Mouse (Mus musculus) T-cell, adult 2 months (primary cell): Measurements from ENCODE around the gene Rhbdl1.
A peak's percentile ranks its signal among the peaks of the same experiment; 100 is the strongest.
"Not testable (repeated sequence)": the region's sequence is repeated elsewhere in the genome, so short reads cannot be mapped to it uniquely, and the experiment has no call there.

Experiments
- DNase-seq: peaks from one replicate; pipeline ENCODE4 v3.0.0; 2022; ENCODE audit warnings: low spot score

The Rhbdl1 gene

DNA sequence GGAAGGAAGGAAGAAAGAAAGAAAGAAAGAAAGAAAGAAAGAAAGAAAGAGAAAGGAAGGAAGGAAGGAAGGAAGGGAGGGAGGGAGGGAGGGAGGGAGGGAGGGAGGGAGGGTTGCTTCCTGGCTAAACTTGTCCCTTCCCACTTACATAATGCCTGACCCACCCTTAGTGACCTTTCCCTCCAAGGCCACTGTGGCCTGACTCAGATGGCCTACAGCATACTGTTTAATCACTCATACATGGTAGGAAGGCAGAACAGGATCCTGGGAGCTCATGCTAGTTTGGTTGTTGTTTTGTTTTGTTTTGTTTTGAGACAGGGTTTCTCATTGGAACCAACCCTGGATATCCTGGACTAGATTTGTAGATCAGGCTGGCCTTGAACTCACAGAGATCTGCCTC, 34.5 kb upstream of the Rhbdl1 start:
- DNase-seq: not testable (repeated sequence)

DNA sequence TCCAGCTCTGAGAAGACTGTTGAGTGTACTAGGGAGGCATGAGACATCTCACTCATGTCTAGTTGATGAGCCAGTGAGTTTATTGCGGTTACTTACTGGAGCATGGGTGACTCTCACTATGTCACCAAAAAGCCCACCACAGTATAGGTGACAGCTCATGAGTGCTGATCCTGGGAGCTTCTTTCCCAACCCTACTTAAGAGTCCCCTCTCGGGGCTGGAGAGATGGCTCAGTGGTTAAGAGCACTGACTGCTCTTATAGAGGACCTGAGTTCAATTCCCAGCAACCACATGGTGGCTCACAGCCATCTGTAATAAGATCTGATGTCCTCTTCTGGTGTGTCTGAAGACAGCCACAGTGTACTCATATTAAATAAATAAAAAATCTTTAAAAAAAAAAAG, 32.9 kb upstream of the Rhbdl1 start:
- DNase-seq: no peak

DNA sequence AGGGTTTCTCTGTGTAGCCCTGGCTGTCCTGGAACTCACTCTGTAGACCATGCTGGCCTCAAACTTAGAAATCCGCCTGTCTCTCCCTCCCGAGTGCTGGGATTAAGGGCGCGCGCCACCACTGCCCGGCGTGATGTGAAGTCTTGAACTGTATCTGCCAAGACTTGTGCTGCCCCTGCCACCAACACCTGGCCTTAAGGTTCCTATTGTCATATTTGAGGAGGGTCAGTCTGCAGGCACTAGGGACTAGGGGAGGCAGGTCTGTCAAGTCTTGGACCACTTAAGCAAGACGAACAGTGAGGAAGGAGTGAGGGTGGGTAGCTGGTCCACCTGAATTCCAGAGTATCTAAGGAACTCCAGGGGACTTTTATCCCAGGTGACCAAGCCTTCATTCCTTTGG, 32.4 kb upstream of the Rhbdl1 start:
- no peak for DNase-seq

DNA sequence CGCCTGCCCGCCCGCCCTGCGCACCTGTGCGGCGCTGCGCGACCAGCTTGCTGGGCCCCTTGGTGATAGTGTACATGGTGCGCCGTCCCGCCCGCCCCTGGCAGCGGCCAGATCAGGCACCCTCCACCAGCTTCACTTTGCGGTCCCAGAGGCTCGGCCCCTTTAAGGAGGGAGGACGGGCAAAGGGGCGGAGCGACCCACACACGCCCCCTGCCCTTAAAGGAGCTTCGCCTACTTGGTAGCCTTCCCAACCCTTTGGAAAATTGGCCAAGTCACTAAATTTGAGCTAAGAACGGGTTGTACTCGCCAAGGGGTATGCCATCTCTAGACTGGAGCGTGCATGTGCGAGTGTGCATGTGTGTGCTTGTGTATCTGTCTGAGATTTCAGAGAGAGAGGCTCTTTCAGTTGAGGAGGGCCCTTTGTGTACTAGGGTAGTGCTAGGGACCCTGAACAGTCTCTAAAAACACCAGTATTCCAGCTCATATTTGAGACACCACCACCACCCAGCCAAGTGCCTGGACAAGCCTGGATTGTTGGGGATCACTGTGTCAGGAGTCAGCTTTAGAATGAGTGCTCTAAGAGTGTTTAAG, 31.6 kb upstream of the Rhbdl1 start, which contains the start of gene Mcrip2:
Gene Mcrip2, minus strand, starts transcription at position 164 of the 591 bp plus-strand sequence.
- peak; percentile 48 for DNase-seq

DNA sequence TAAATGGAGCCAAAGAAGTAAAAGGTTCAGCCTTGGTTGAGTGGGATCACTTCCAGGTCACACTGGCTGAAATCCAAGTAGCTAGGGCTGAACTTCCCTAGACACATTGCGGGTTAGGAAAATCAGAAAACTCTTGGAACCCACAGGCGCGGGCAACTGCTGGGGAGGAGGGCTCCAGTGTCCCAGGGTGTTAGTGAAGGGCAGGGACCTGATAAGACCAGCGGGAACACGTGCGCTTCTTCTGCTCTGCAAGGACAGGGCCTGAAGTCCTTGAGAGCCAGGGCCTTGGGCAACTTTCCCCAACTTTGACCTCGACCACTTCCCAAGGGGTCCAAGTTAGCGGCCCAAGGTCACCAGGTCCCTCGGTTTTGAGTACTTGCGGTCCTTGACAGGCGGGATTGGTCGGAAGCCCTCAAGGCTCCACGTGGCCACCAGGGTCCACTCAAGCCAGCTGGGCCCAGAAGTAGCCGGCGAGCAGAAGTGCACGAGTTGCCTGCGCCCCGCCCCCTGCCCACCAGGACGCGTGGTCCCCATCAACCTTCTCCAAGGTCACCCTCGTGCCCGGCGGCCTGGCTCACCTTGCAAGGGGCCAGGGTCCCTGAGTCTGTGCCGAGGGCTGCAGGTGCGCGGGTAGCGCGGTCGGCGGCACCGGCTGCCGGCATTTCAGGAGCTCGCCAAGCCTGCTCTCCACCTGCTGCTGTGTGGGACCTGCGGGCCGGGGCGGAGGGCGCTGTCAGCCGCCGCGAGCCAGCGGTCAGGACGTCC, 30.9 kb upstream of the Rhbdl1 start:
- DNase-seq: no peak

DNA sequence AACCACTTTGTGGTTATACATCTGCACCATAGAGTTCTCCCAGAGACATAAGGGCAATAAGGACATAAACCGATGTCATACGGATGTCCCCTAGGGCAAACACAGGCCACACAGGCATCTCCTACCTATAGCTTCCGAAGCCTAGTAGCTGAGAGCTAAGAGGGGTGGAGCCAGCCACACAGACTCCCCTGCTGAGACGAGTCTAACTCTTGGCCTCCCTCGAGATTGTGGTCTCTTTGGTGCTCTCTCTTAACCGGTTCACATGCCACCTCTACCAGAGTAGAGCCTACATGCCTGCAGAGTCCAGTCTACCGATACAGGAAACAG, 30.4 kb upstream of the Rhbdl1 start:
- peak; percentile 49 for DNase-seq

DNA sequence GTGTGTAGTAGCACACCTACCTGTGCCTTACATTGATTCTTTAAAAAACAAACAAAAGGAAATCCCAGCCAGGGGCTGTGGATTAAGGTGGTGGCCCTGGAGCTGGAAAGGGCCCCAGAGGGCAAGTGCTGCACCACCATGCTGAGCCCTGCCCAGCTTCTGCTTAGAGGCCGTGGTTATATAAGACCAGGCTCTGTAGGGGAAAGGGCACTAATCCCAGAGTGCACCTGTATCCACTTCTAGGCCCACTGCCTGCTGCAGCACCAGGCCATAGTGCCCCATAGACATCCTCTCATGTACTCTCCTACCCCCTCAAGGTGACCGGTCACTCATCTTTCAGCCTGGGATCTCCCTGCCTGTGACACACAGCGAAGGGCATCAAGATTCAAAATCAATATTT, 29.1 kb upstream of the Rhbdl1 start:
- no peak for DNase-seq

DNA sequence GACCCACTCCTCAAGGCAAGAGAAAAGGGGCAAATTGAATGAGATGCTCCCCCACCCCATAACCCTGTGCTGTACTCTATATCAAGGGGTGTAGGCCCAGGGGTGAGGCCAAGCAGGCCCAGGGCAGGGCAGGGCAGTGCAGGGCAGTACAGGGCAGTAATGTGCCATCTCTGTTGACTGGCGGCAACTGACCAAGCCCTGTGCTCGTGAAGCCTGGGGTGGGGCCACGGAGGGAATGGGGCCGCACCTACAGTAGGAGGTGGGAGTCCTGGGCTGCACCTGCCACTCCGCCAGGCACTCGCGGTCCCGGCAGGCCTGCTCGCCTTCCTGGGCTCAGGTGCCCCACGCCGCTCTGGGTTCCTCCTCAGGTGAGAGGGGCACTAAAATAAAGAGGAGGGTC, 28.2 kb upstream of the Rhbdl1 start:
- no peak for DNase-seq

DNA sequence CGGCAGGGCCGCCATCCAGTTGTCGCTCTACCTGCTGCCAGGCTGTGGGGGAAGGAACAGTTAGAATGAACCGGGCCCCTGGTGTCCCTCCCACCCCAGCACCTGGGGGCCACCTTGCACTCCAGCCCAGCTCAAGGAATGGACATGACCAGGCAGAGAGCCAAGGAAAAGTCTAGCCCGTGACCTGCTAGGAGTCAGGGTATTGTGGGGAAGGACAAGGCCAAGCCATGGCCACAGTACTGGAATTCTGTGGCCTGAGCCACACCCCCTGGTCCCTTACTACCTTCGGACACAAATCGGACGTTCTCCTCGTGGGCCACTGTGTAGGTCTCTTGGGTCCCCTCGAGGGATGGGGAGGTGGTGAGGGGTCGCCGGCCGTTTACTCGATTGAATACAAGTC, 27.2 kb upstream of the Rhbdl1 start:
- no peak for DNase-seq

DNA sequence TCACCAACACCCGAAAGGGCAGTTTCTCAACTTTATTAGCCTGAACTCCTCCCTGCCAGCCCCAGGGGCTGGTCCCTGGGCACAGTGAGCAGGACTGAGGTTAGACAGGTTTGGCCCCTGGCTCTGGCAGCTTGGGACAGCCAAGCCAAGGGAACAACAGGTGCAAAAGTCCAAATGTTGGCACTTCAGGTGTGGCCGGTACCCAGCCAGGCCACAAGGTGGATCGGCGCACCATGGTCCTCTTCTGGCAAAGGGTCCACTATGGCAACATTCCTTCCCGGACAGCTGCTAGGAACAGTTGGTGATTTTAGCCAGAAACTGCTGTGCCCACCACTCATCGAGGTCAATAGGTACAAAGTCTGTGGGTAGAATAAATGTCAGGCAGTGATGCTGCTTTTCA, 26.6 kb upstream of the Rhbdl1 start:
- no peak for DNase-seq

DNA sequence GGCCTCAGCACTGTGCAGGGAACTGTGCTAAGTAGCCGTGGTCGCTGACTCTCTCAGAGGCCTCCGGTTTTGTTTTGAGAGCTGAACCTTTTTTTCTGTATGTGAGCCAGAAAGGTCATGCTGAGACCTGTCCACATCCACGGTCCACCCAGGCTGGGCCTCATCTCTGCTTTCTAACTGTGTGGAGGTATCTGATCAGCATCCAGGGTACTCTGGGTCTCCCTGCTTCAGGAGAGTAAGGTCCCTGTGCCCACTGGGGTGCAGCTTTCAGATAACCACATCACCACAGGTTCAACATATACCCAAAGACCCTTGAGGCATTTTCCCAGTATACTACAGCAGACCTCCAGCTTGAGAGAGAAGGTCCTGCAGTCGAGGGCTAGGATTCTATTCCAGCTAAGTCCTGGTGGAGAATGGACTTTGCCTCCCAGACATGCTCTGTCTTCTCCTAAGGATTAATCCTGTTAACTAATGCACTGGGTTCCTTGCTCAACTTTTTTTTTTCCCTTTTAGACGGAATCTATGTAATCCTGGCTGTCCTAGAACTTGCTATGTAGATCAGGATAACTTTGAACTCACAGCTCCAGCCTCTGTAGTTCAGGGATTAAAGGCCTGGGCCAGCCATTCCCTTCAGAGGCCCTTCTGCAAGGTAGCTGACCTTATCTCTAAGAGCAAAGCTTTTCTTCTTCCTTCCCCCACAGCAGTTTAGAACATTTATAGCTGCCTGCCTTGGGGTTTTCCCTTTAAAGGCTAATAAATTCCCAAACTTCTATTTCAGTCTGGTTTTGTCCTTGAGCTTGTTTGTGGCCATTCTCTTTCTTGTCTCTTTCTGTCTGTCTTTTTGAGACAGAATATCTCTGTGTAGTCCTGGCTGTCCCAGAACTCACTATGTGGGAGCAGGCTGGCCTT, 24.9 kb upstream of the Rhbdl1 start:
- DNase-seq: no peak

DNA sequence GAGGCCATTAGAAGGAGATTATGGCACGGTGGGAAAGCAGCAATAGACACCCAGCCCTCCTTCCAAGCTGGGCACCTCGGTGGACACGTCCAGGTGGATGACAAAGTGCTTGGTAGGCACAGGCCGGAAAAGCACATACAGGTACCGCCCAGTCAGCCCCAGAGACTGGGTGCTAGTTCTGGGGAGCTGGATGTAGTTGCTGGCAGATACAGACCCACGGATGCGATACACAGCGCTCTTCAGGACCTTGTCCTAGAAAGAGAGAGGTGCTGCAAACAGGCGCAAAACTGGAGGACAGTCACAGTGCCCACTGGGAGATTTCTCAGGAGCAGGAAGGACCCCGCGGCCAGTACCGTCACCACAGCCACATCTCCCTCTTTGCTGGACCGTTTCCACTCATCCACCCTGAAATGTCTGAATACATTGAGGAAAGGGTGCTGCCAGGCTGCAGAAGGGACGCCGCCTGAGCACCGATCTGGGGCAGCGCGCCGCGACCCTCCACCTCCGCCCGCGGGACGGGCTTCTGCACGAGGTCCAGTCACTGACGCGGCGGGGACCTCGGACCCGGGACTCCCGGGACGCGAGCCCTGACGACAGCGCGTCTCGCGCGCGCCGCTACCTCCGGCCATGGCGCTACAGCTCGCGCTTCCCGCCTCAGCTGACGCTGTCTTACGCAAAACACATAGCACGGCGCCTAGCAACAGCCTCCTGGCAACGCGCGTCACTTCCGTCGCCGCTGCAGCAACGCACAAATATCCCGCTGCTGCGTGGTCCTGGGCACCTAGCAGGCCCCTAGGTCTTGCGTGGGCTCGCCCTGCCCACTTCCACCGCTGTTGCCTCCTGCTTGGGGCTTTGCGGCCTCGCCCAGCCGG, 24.0 kb upstream of the Rhbdl1 start, which contains the start of gene Wdr90:
Gene Wdr90, minus strand, starts transcription at position 670 of the 872 bp plus-strand sequence.
- DNase-seq: peak; percentile 93

DNA sequence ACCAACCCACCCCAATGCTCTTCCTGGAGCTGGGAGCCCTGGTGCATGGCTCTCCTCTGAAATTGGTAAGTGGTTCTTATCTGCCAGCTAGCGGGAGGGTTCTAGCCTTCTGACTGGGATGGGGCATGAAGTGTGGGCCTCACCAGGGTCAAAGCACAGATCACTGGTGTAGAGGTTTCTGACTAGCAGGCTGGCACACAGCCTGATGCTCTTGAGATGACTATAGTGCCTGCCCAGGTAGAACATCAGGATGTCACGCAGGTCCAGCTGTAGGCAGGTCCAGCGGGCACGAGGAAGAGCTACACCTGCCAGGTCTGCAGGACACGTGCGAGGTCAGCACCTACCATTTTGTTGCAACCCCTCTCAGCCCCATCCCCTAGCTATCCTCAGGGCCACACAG, 23.1 kb upstream of the Rhbdl1 start:
- no peak for DNase-seq

DNA sequence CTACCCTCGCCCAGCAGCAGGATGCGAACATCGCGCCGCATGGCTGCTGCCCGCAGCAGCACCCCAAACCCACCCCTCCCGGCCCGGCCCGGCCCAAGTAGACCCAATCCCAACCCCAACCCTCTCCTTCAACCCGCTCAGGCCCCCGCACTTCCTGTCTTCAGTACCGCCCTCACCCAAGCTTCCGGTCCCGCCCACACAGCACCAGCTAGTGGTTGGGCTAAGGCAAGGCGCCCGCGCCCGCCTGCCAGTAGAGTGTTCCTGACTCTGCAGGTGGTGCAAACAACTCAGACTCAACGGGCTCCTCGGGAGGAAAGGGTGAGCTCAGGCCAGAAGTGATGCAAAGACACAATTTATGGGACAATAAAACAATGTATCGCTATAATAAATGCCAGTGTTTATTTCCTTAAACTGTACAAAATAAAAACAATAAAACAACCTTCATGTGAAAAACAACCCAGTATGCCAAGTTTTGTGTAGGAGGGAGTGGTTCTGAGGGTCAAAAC, 7.4 kb upstream of the Rhbdl1 start, which contains the start of gene Rhot2:
Gene Rhot2, minus strand, starts transcription at position 456 of the 506 bp plus-strand sequence.
- DNase-seq: peak; percentile 97

DNA sequence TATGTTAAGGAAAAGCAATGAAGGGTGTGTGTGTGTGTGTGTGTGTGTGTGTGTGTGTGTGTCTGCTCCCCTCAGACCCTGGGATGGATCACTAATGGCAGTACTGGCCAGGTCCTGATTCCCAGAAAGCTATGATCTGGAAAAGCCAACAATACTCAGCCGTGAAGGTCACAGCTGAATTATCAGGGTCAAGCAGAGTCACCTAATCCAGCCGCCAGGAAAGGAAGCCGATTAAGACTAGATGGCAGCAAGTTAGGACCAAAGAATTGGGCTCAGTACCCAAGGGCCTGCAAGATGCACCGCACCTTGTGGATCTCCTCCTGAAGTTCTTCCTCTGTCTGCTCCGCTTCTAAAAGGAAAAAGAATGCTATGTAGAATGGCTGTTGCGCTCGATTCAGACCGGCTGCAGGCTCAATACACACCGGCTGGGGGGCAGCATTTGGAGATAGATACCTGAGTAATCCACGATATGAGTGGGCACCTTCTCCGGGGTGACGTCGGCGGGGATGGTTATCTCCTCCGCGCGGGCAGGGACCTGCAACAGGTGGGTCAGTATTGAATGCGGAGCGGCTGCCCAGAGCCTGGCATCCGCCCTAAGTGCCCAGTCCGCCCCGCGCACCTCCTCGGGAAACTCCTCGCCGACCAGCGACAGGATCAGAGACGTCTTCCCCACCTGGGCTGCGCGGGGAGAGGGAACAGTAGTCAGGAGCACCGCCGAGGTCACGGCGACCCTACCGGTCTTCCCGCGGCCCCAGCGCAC, 6.7 kb upstream of the Rhbdl1 start:
- no peak for DNase-seq

DNA sequence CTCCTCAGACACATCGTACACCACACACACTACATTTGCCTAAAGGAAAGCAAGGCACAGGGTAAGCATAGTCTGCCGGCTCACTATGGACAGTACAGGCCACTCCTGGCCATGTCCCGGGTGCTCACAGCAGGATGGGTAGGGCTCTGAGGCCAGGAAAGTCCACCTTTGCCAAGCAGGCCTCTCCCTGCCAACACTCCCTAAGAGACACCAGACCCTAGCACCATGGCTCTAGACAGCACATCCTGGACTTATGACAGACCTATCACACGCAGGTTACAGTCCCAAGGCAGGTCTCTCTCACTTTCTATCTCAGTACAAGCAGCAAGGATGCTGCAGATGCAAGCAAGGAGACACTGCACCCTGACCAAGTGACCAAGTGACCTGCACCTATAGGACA, 6.0 kb upstream of the Rhbdl1 start:
- DNase-seq: no peak

DNA sequence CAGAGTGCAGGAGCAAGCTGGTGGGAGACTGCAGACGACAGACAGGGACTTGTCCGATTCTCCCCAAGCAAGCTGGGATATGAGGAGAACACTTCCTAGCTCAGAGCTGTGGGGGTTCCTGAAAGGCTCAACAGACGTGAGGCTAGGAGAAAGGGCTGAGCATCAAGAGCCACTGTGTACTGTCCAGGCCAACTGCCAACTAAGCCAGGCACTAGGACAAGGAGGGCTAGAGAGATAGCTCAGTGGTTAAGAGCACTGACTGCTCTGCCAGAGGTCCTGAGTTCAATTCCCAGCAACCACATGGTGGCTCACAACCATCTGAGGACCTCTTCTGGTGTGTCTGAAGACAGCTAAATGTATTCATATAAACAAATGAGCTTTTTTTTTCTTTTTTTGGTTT, 5.4 kb upstream of the Rhbdl1 start:
- no peak for DNase-seq

DNA sequence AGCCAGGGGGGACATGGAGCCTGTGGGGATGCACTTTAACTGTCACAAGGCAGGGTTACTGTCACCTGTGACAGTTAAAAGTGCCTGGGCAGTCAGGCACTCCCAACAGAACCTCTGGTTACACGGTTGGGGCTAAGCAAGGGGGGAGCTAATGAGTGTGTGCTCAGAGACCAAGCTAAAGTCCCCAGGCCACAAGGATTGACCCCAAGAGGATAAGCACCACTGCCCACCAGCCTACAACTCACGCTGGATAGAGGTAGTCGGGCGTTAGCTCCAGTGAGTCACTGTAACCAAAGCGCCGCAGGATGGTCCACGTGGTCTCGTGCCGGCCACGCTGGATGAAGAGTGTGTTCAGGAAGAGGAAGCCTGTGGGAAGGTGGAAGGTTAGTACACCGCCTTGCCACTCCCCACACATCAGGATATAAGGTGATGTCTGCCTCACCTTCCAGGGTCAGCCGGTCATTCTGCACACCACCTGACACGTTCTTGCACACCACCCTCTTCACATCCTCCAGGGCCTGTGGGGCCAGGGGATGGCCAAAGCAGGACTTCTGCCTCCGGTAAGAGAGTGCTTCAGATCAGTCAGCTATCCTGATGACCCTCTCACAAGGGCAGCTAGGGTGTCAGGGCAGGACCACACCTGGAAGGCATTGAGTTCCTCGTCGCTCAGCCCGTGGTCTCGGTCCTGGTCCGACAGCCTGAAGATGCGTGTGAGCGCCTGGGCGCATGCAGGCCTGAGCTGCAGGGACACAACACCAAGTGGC, 4.2 kb upstream of the Rhbdl1 start, which contains the start of gene Gm20683:
Gene Gm20683, minus strand, starts transcription at position 647 of the 764 bp plus-strand sequence.
- no peak for DNase-seq

DNA sequence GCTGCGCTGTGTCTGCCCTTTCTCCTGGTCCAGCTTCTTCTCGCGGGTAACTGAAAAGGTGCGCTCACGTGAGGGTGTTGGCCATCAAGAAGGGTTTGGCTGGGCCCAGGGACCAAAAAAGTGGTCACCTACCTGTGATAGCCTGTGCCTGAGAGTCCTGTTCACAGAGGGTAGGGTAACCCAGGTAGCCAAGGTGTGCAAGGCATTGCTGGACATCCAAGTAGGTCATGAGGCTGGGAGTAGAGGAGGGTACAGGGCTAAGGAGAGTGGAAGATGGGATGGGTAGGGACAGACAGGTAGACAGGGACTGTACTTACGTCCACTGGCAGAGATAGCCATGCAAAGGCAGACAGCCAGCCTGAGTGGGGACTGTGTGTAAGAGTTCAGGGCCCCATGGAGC, 3.4 kb upstream of the Rhbdl1 start:
- DNase-seq: no peak
